Mouse (Mus musculus) CH12.LX (cell line): ENCODE measurements around the gene Zfhx3. TPM values are rescaled to one million over a fixed set of nuclear protein-coding genes. Genes with fewer than 3 reads are reported as not detected.

ENCODE experiments used
- DNase-seq: peaks from one replicate; pipeline ENCODE4 v3.0.0-alpha.2; 2013; ENCODE audit errors: extremely low read depth
- H3K27ac ChIP-seq: 2 replicates; pipeline ENCODE4 v1.5.1; 2012; ENCODE audit warnings: low read depth, mild to moderate bottlenecking, control low read depth, moderate library complexity; ENCODE audit not compliant: insufficient read depth
- H3K27me3 ChIP-seq: replicated peaks from 2 replicates; pipeline ENCODE3; 2012; ENCODE audit warnings: inconsistent platforms
- H3K36me3 ChIP-seq, 2 experiments: replicated peaks in 1 of 2; 2 replicates each; pipeline versions ENCODE3 to v1.6.1; 2012; ENCODE audit warnings: inconsistent platforms in 1 of 2, low read length in 1 of 2, mild to moderate bottlenecking in 1 of 2, mixed read lengths in 1 of 2, moderate library complexity in 1 of 2; ENCODE audit not compliant: control insufficient read depth in 1 of 2, insufficient read depth in 1 of 2
- H3K4me1 ChIP-seq, 2 experiments: 2 replicates each; pipeline ENCODE4 v1.6.1; 2012; ENCODE audit warnings: inconsistent platforms in 1 of 2, moderate library complexity in 1 of 2; ENCODE audit not compliant: insufficient read depth in 2 of 2, control insufficient read depth in 1 of 2
- H3K4me2 ChIP-seq: 2 replicates; pipeline ENCODE4 v1.6.1; 2012; ENCODE audit warnings: low read depth, mild to moderate bottlenecking, control low read depth; ENCODE audit not compliant: poor library complexity, insufficient read depth, severe bottlenecking
- H3K4me3 ChIP-seq, 3 experiments: fragments of 150-350 bp in 1 of 3; sonication (generic) in 1 of 3; replicated peaks in 1 of 3; 2 replicates each; pipeline versions ENCODE3 to v1.5.1; 2011 to 2012; ENCODE audit warnings: low read depth in 2 of 3, low read length in 2 of 3, mild to moderate bottlenecking in 2 of 3, moderate library complexity in 2 of 3, control low read depth in 1 of 3, improper control_type of control experiment in 1 of 3, inconsistent platforms in 1 of 3, mixed read lengths in 1 of 3; ENCODE audit not compliant: poor library complexity in 1 of 3
- H3K79me2 ChIP-seq: replicated peaks from 2 replicates; pipeline ENCODE4 v1.6.1; 2012; ENCODE audit warnings: mild to moderate bottlenecking, moderate library complexity; ENCODE audit not compliant: control insufficient read depth, poor library complexity, insufficient read depth, severe bottlenecking; ENCODE audit errors: extremely low read depth
- H3K9ac ChIP-seq: 2 replicates; pipeline ENCODE4 v1.6.1; 2012; ENCODE audit warnings: low read depth, mild to moderate bottlenecking, control low read depth, moderate library complexity; ENCODE audit not compliant: insufficient read depth
- H3K9me3 ChIP-seq: replicated peaks from 2 replicates; pipeline ENCODE3; 2012; ENCODE audit warnings: low read length, inconsistent platforms, mixed read lengths
- CHD1 ChIP-seq: IDR thresholded peaks from 2 replicates; pipeline ENCODE4 v1.6.1; 2012; ENCODE audit warnings: low read depth, low read length, improper control_type of control experiment, inconsistent platforms
- CTCF ChIP-seq, 2 experiments: IDR thresholded peaks in 1 of 2; conservative IDR thresholded peaks in 1 of 2; 2 replicates each; pipeline ENCODE4 v1.5.1; 2011 to 2012; ENCODE audit warnings: low read depth in 2 of 2, low read length in 2 of 2, improper control_type of control experiment in 1 of 2, inconsistent platforms in 1 of 2, mild to moderate bottlenecking in 1 of 2, moderate library complexity in 1 of 2
- KAT2A ChIP-seq: IDR thresholded peaks from 2 replicates; pipeline ENCODE4 v1.6.1; 2012; ENCODE audit warnings: low read length, improper control_type of control experiment, inconsistent platforms; ENCODE audit not compliant: insufficient replicate concordance
- MAFK ChIP-seq: IDR thresholded peaks from 2 replicates; pipeline ENCODE4 v1.6.1; 2011; ENCODE audit warnings: low read length, improper control_type of control experiment; ENCODE audit not compliant: insufficient replicate concordance
- MAX ChIP-seq: IDR thresholded peaks from 2 replicates; pipeline ENCODE4 v1.6.1; 2011; ENCODE audit warnings: low read length, improper control_type of control experiment
- MAZ ChIP-seq: IDR thresholded peaks from 2 replicates; pipeline ENCODE4 v1.6.1; 2012; ENCODE audit warnings: low read depth, mild to moderate bottlenecking, inconsistent platforms, low read length, improper control_type of control experiment, moderate library complexity
- MYC ChIP-seq: IDR thresholded peaks from 2 replicates; pipeline ENCODE4 v1.6.1; 2011; ENCODE audit warnings: low read depth, mild to moderate bottlenecking, improper control_type of control experiment, low read length
- NRF1 ChIP-seq: IDR thresholded peaks from 2 replicates; pipeline ENCODE4 v1.6.1; 2014; ENCODE audit warnings: low read depth, mild to moderate bottlenecking, inconsistent platforms, low read length, improper control_type of control experiment, moderate library complexity
- POLR2A ChIP-seq: IDR thresholded peaks from 2 replicates; pipeline ENCODE4 v1.6.1; 2011; ENCODE audit warnings: low read depth, mild to moderate bottlenecking, improper control_type of control experiment, low read length
- RCOR1 ChIP-seq: conservative IDR thresholded peaks from 2 replicates; pipeline ENCODE4 v1.6.1; 2012; ENCODE audit warnings: low read depth, mild to moderate bottlenecking, inconsistent platforms, low read length, improper control_type of control experiment
- SMC3 ChIP-seq: IDR thresholded peaks from 2 replicates; pipeline ENCODE4 v1.6.1; 2011; ENCODE audit warnings: low read depth, low read length, improper control_type of control experiment
- TBP ChIP-seq: conservative IDR thresholded peaks from 2 replicates; pipeline ENCODE4 v1.6.1; 2011; ENCODE audit warnings: low read depth, low read length, improper control_type of control experiment
- TCF12 ChIP-seq: IDR thresholded peaks from 2 replicates; pipeline ENCODE4 v1.6.1; 2014; ENCODE audit warnings: low read depth, mild to moderate bottlenecking, inconsistent platforms, low read length, improper control_type of control experiment
- USF1 ChIP-seq: IDR thresholded peaks from 2 replicates; pipeline ENCODE4 v1.6.1; 2014; ENCODE audit warnings: low read depth, mild to moderate bottlenecking, inconsistent platforms, low read length, improper control_type of control experiment
- USF2 ChIP-seq: conservative IDR thresholded peaks from 2 replicates; pipeline ENCODE4 v1.6.1; 2011; ENCODE audit warnings: low read depth, low read length, improper control_type of control experiment
- ZC3H11A ChIP-seq: IDR thresholded peaks from 2 replicates; pipeline ENCODE4 v1.6.1; 2012; ENCODE audit warnings: low read depth, mild to moderate bottlenecking, inconsistent platforms, low read length, improper control_type of control experiment
- ZMIZ1 ChIP-seq: IDR thresholded peaks from 2 replicates; pipeline ENCODE4 v1.6.1; 2012; ENCODE audit warnings: low read depth, mild to moderate bottlenecking, inconsistent platforms, low read length, improper control_type of control experiment
- dilution Hi-C: fragments of 300-500 bp; cut with MboI; formaldehyde crosslinking; loops from 2 replicates; pipeline ENCODE4 v1.14.3; 2020; ENCODE audit warnings: low sequenced_read_pairs; ENCODE audit not compliant: extremely low pct_unique_long_range_greater_than_20kb, extremely low pct_ligation_motif_present
- in situ Hi-C: fragments of 300-500 bp; cut with MboI; formaldehyde crosslinking; loops from 3 replicates; pipeline ENCODE4 v1.14.3; 2019; ENCODE audit warnings: low sequenced_read_pairs, low pct_ligation_motif_present, low pct_unique_long_range_greater_than_20kb, mixed read lengths
- polyA plus RNA-seq: library from polyadenylated mRNA; unstranded; fragments of >175 nt; gene quantifications from 2 replicates; pipeline ENCODE4 v1.2.1, GENCODE M21; 2012; ENCODE audit warnings: low read depth; ENCODE audit not compliant: insufficient read length
- total RNA-seq, 2 experiments: library from RNA; depleted of rRNA; stranded (reverse); fragments of 300-350 nt in 1 of 2; fragments of >200 nt in 1 of 2; gene quantifications; 2 replicates each; pipeline ENCODE4 v1.2.3; 2012 to 2014

The Zfhx3 gene
- total and polyA plus RNA-seq, 3 experiments = 0.05 to 0.76 (median 0.68) TPM

- DNase-seq = no peak
- no peaks in the 10 kb centered on the region for H3K27me3 ChIP-seq
- no peaks in the 10 kb centered on the region for H3K9me3 ChIP-seq
- in situ Hi-C loops (no loop called here), dilution Hi-C loops (no loop called here)
- H3K27ac ChIP-seq = no peak overlapping the region
- no peak overlapping the region for H3K4me2 ChIP-seq
- H3K4me3 ChIP-seq = no peak overlapping the region
- no peaks in the 10 kb centered on the region for H3K36me3 ChIP-seq
- TF ChIP-seq CTCF (conservative IDR thresholded peaks at IDR 0.05 in 1 of 2, IDR thresholded peaks at IDR 0.05 in 1 of 2; ENCODE audit: low read depth in 2 of 2, low read length in 2 of 2) (no peak), CHD1 (no peak), USF2 (no peak), TCF12 (no peak), SMC3 (no peak), TBP (no peak)
- no peaks in the 10 kb centered on the region for H3K79me2 ChIP-seq
- H3K4me1 ChIP-seq = no peaks in the 10 kb centered on the region
- no peak overlapping the region for H3K9ac ChIP-seq
These were observed 459.7 kb downstream of the Zfhx3 start for GRCm38 (mm10) chr8:108402149-108402548.

GRCm38 (mm10) chr8:108406716-108407494 lies 464.5 kb downstream of the Zfhx3 start:
- in situ Hi-C loops (no loop called here), dilution Hi-C loops (no loop called here)
- Histone ChIP-seq H3K4me2 (no peak overlapping the region), H3K27ac (no peak overlapping the region), H3K9me3 (no peaks in the 10 kb centered on the region), H3K36me3 (no peaks in the 10 kb centered on the region), H3K79me2 (no peaks in the 10 kb centered on the region), H3K9ac (no peak overlapping the region), H3K4me1 (no peaks in the 10 kb centered on the region), H3K27me3 (no peaks in the 10 kb centered on the region), H3K4me3 (no peak overlapping the region)
- DNase-seq = no peak
- TF ChIP-seq USF1 (no peak), ZMIZ1 (no peak), MAZ (no peak), RCOR1 (no peak), USF2 (no peak), MAX (no peak), NRF1 (no peak), POLR2A (no peak), ZC3H11A (no peak), KAT2A (no peak), CTCF (conservative IDR thresholded peaks at IDR 0.05 in 1 of 2, IDR thresholded peaks at IDR 0.05 in 1 of 2; ENCODE audit: low read depth in 2 of 2, low read length in 2 of 2) (no peak), CHD1 (no peak), MYC (no peak), MAFK (no peak)
